Mouse (Mus musculus) ES-Bruce4 (cell line): ENCODE results near the gene Strada.

Experiments used
- CTCF ChIP-seq: IDR thresholded peaks from one replicate; pipeline ENCODE4 v1.8.1; 2011; ENCODE audit warnings: low read depth, low read length
- POLR2A ChIP-seq: IDR thresholded peaks from one replicate; pipeline ENCODE4 v1.8.1; 2011; ENCODE audit warnings: low read length; ENCODE audit not compliant: insufficient read depth

- TF ChIP-seq POLR2A: no peak
- no peak for TF ChIP-seq CTCF
Measured at GRCm38 (mm10) chr11:106173228-106173627, 28.7 kb downstream of the Strada start.
